Mouse (Mus musculus): ENCODE results near the gene Zcchc8. TPM values are rescaled to one million over a fixed set of nuclear protein-coding genes. Genes with fewer than 3 reads are reported as not detected.
"Not testable (repeated sequence)": the region's sequence is repeated elsewhere in the genome, so short reads cannot be mapped to it uniquely, and the experiment has no call there.

Zcchc8 gene
- polyA plus RNA-seq, 1 experiment from 2014 or later: 27.1 TPM

DNA sequence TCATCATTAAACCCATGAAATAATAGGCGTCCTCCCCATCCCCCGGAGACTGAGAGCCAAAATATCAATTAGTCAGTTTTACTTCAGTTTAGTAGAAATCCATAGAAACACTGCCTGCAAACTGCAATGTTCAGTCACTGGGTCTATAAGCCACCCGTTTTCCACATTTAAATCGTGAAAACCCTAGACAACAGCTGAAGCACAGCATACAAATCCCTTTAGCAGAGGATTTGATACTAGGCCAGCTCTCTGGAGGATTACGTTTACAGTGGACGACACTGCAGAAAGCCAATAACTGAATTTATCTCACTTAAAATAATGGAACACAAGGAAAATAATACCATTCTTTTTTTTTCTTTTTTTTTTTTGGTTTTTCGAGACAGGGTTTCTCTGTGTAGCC, 26.7 kb upstream of the Zcchc8 start:
- 10% methylated on average over 7 of the region's 7 CpGs for WGBS
- Histone ChIP-seq H3K27ac (ENCODE audit: low read depth, low read length) (no peak overlapping the region), H3K4me2 (replicated peaks; ENCODE audit: low read depth) (peak overlapping the region; percentile 67), H3K4me3 (ENCODE audit: low read depth, low read length) (peak overlapping the region; percentile 75), H3K9me3 (ENCODE audit: control insufficient read depth) (no peaks in the 10 kb centered on the region), H3K4me1 (replicated peaks; ENCODE audit: control insufficient read depth, insufficient read depth, low read length) (0 out of 2 replicates have a peak, but pooled peaks cover 7% of the 10 kb centered on the region), H3K36me3 (ENCODE audit: control insufficient read depth, insufficient read depth) (peaks cover 21% of the 10 kb centered on the region), H3K27me3 (replicated peaks; ENCODE audit: control insufficient read depth, insufficient read depth, low read length) (no peaks in the 10 kb centered on the region), H3K9ac (ENCODE audit: low read depth, low read length) (0 out of 2 replicates have a peak overlapping the region, but pooled peaks have one; percentile 34)
- TF ChIP-seq CTCF (IDR thresholded peaks at IDR 0.05; ENCODE audit: low read depth): no peak
- no peak for ATAC-seq

DNA sequence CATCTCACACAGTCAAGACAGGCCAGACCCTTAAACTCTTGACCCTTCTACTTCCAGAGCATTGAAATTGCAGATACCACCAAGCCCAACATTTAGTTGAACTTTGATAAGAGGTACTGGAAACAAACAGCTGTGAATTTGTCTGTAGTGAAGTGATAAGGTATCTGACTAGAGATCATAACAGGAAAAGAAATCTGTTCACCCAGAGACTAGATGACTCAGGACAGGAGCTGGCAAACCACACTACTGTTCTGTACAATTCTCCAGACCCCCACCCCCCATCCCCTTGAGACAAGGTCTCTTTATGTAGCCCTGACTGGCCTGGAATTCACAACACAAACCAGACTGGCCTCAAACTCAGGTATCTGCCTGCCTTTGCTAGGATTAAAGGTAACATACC, 25.4 kb upstream of the Zcchc8 start:
- Histone ChIP-seq H3K9ac (ENCODE audit: low read depth, low read length) (no peak overlapping the region), H3K4me3 (ENCODE audit: low read depth, low read length) (no peak overlapping the region), H3K27me3 (replicated peaks; ENCODE audit: control insufficient read depth, insufficient read depth, low read length) (no peaks in the 10 kb centered on the region), H3K27ac (ENCODE audit: low read depth, low read length) (no peak overlapping the region), H3K4me2 (replicated peaks; ENCODE audit: low read depth) (peak overlapping the region; percentile 67; the same call in 1 of the 2 replicates), H3K36me3 (ENCODE audit: control insufficient read depth, insufficient read depth) (peaks cover 22% of the 10 kb centered on the region), H3K4me1 (replicated peaks; ENCODE audit: control insufficient read depth, insufficient read depth, low read length) (0 out of 2 replicates have a peak, but pooled peaks cover 7% of the 10 kb centered on the region), H3K9me3 (ENCODE audit: control insufficient read depth) (no peaks in the 10 kb centered on the region)
- no peak for ATAC-seq
- TF ChIP-seq CTCF (IDR thresholded peaks at IDR 0.05; ENCODE audit: low read depth): no peak

DNA sequence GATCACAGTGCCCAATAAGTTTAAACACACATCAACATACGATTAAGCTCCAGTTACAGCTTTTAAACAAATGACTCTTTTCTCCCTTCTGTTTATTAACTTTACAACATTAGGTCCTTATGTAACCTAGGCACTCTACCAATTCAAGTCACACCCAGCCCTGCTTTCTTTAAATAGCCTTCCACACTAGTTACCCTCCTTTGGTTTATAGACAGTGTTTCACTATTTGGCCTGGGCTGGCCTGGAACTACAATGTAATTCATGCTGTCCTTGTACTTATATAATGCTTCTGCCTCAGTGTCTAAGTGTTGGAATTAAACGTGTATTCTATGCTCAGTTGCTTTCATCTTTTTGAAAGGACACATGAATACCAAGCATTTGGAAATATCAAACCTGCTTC, 23.5 kb upstream of the Zcchc8 start:
- Histone ChIP-seq H3K4me3 (ENCODE audit: low read depth, low read length) (no peak overlapping the region), H3K9ac (ENCODE audit: low read depth, low read length) (no peak overlapping the region), H3K9me3 (ENCODE audit: control insufficient read depth) (no peaks in the 10 kb centered on the region), H3K36me3 (ENCODE audit: control insufficient read depth, insufficient read depth) (peaks cover 35% of the 10 kb centered on the region), H3K27me3 (replicated peaks; ENCODE audit: control insufficient read depth, insufficient read depth, low read length) (no peaks in the 10 kb centered on the region), H3K4me2 (replicated peaks; ENCODE audit: low read depth) (no peak overlapping the region), H3K4me1 (replicated peaks; ENCODE audit: control insufficient read depth, insufficient read depth, low read length) (0 out of 2 replicates have a peak, but pooled peaks cover 7% of the 10 kb centered on the region), H3K27ac (ENCODE audit: low read depth, low read length) (no peak overlapping the region)
- ATAC-seq: no peak
- 75% methylated on average over 2 of the region's 2 CpGs for WGBS
- TF ChIP-seq CTCF (IDR thresholded peaks at IDR 0.05; ENCODE audit: low read depth): no peak

DNA sequence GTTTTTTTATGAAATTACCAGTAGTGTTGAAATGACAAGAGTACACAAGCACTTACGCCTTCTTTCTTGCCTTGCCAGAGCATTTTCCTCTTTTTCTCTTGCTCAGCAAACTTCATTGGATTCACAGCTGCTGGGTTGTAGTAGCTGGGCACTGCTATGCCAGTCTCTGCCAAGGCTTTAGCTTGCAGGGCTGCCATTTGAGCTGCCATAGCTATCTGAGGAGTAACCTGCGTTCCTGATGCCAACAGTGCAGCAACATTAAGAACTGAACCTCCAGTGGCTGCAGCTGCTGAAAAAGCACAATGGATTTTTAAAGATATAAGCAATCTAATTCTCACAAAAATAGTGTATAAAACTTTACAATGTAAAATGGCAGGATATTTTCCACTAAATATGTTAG, 10.1 kb upstream of the Zcchc8 start:
- Histone ChIP-seq H3K4me3 (ENCODE audit: low read depth, low read length) (no peak overlapping the region), H3K27me3 (replicated peaks; ENCODE audit: control insufficient read depth, insufficient read depth, low read length) (no peaks in the 10 kb centered on the region), H3K27ac (ENCODE audit: low read depth, low read length) (no peak overlapping the region), H3K4me2 (replicated peaks; ENCODE audit: low read depth) (no peak overlapping the region), H3K9ac (ENCODE audit: low read depth, low read length) (no peak overlapping the region), H3K9me3 (ENCODE audit: control insufficient read depth) (no peaks in the 10 kb centered on the region), H3K36me3 (ENCODE audit: control insufficient read depth, insufficient read depth) (peaks cover 74% of the 10 kb centered on the region), H3K4me1 (replicated peaks; ENCODE audit: control insufficient read depth, insufficient read depth, low read length) (no peaks in the 10 kb centered on the region)
- 91% methylated on average over 2 of the region's 2 CpGs for WGBS
- TF ChIP-seq CTCF (IDR thresholded peaks at IDR 0.05; ENCODE audit: low read depth): no peak
- ATAC-seq: no peak

DNA sequence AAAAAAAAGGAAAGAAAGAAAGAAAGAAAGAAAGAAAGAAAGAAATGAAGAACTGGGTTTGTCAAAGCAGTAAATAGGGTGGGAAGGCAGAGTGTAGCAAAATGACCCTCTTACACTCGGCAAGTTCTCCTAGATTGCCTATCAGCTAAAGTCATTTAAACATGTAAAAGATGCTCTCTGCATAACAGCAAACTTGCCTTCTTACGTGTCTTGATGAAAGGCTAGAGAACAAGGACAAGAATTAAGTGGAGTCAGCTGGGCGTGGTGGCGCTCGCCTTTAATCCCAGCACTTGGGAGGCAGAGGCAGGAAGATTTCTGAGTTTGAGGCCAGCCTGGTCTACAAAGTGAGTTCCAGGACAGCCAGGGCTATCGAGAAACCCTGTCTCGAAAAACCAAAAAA, 2.9 kb upstream of the Zcchc8 start:
- not testable (repeated sequence) for H3K27ac ChIP-seq (ENCODE audit: low read depth, low read length); ATAC-seq; H3K4me1 ChIP-seq (replicated peaks; ENCODE audit: control insufficient read depth, insufficient read depth, low read length); H3K9me3 ChIP-seq (ENCODE audit: control insufficient read depth); H3K27me3 ChIP-seq (replicated peaks; ENCODE audit: control insufficient read depth, insufficient read depth, low read length); H3K4me2 ChIP-seq (replicated peaks; ENCODE audit: low read depth); H3K4me3 ChIP-seq (ENCODE audit: low read depth, low read length); H3K9ac ChIP-seq (ENCODE audit: low read depth, low read length)
- 92% methylated on average over 7 of the region's 7 CpGs for WGBS
- peaks cover 13% of the 10 kb centered on the region; the same call in 1 of the 2 replicates for H3K36me3 ChIP-seq (ENCODE audit: control insufficient read depth, insufficient read depth)

DNA sequence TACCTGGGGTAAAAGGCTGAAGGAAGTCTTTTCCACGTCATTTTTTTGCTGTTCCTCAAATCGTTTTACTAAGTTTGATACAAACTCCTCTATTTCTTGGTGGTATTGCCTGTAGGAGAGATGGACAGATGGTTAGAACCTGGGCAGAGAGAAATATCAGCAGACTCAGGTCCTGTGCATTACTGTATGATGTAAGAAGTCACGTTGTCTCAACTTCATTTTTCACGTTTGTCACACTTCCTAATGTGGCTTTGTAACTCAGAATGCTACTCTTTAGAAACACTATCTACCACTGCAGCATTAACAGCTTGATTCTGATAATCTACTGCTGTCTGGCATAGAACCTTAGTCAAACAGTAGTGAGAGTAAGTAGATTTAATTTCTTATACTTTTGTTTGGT, 6.3 kb downstream of the Zcchc8 start:
- no peak overlapping the region for H3K9ac ChIP-seq (ENCODE audit: low read depth, low read length)
- no peak overlapping the region for H3K4me2 ChIP-seq (replicated peaks; ENCODE audit: low read depth)
- TF ChIP-seq CTCF (IDR thresholded peaks at IDR 0.05; ENCODE audit: low read depth): no peak
- peaks cover 64% of the 10 kb centered on the region for H3K36me3 ChIP-seq (ENCODE audit: control insufficient read depth, insufficient read depth)
- no peaks in the 10 kb centered on the region for H3K9me3 ChIP-seq (ENCODE audit: control insufficient read depth)
- no peaks in the 10 kb centered on the region for H3K27me3 ChIP-seq (replicated peaks; ENCODE audit: control insufficient read depth, insufficient read depth, low read length)
- WGBS: 85% methylated on average over 4 of the region's 4 CpGs
- H3K4me1 ChIP-seq (replicated peaks; ENCODE audit: control insufficient read depth, insufficient read depth, low read length): no peaks in the 10 kb centered on the region
- no peak for ATAC-seq
- H3K4me3 ChIP-seq (ENCODE audit: low read depth, low read length): no peak overlapping the region
- no peak overlapping the region for H3K27ac ChIP-seq (ENCODE audit: low read depth, low read length)

DNA sequence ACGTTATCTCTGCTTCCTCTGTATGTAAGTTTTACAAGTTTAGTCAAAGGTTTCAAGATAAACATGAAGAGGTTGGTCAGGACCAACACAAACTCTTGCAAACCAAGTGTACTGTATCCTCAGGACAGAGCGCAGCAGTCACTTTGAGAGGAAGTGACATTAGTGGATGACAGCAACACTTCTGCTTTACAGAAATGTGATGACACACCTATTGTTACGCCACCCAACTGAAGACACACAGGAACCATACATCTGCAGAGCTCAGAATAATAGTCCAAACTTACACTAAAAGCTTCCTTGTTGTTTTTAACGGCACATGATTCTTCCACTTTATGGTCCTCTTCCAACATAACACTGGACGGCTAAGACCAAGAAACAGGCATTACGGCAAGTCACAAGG, 7.1 kb downstream of the Zcchc8 start:
- Histone ChIP-seq H3K4me1 (replicated peaks; ENCODE audit: control insufficient read depth, insufficient read depth, low read length) (no peaks in the 10 kb centered on the region), H3K27ac (ENCODE audit: low read depth, low read length) (no peak overlapping the region), H3K9ac (ENCODE audit: low read depth, low read length) (no peak overlapping the region), H3K4me3 (ENCODE audit: low read depth, low read length) (no peak overlapping the region), H3K9me3 (ENCODE audit: control insufficient read depth) (no peaks in the 10 kb centered on the region), H3K36me3 (ENCODE audit: control insufficient read depth, insufficient read depth) (peaks cover 68% of the 10 kb centered on the region), H3K27me3 (replicated peaks; ENCODE audit: control insufficient read depth, insufficient read depth, low read length) (no peaks in the 10 kb centered on the region), H3K4me2 (replicated peaks; ENCODE audit: low read depth) (no peak overlapping the region)
- no peak for ATAC-seq
- 90% methylated on average over 6 of the region's 6 CpGs for WGBS
- no peak for TF ChIP-seq CTCF (IDR thresholded peaks at IDR 0.05; ENCODE audit: low read depth)

All from intestine, postnatal 0 days (tissue).